Mouse (Mus musculus) left cerebral cortex, adult 6 months (tissue): ENCODE measurements around the gene Ganab. TPM values are rescaled to one million over a fixed set of nuclear protein-coding genes. Genes with fewer than 3 reads are reported as not detected.

Source experiments
- long read RNA-seq, 2 experiments: library from polyadenylated mRNA; unstranded; transcript quantifications; one replicate each; pipeline ENCODE4 v2.0.0; 2019 to 2020
- polyA plus RNA-seq: library from polyadenylated mRNA; unstranded; fragments of <200 nt; fragmentation: Nextera tagmentation; gene quantifications from 2 replicates; pipeline ENCODE4 v1.2.3, GENCODE M21; 2021

Ganab gene
- polyA plus RNA-seq = 15.2 and 19.0 TPM in 2 replicates
- long read RNA-seq, experiment 1, transcript Ganab-202 (24 exons, 3,788 nt) = major isoform, 23 of 58 reads
- long read RNA-seq, experiment 1, transcript Ganab-201 (25 exons, 3,860 nt) = minor isoform, 6 of 58 reads
- long read RNA-seq, experiment 1, partial matches to known transcripts = 18 of 58 reads
- long read RNA-seq, experiment 1, other reads (novel, unspliced or antisense) = 11 of 58 reads
- long read RNA-seq, experiment 2, partial matches to known transcripts = 18 of 23 reads
- long read RNA-seq, experiment 2, other reads (novel, unspliced or antisense) = 0 of 23 reads

GRCm38 (mm10) chr19:8897865-8898495 lies at the start of gene Ganab:
Gene Ganab (plus strand): TSS chr19:8898071.

GRCm38 (mm10) chr19:8850402-8850901 lies 47.4 kb upstream of the Ganab start, which contains the start of gene Lrrn4cl:
Gene Lrrn4cl (plus strand): TSS chr19:8850768.

DNA sequence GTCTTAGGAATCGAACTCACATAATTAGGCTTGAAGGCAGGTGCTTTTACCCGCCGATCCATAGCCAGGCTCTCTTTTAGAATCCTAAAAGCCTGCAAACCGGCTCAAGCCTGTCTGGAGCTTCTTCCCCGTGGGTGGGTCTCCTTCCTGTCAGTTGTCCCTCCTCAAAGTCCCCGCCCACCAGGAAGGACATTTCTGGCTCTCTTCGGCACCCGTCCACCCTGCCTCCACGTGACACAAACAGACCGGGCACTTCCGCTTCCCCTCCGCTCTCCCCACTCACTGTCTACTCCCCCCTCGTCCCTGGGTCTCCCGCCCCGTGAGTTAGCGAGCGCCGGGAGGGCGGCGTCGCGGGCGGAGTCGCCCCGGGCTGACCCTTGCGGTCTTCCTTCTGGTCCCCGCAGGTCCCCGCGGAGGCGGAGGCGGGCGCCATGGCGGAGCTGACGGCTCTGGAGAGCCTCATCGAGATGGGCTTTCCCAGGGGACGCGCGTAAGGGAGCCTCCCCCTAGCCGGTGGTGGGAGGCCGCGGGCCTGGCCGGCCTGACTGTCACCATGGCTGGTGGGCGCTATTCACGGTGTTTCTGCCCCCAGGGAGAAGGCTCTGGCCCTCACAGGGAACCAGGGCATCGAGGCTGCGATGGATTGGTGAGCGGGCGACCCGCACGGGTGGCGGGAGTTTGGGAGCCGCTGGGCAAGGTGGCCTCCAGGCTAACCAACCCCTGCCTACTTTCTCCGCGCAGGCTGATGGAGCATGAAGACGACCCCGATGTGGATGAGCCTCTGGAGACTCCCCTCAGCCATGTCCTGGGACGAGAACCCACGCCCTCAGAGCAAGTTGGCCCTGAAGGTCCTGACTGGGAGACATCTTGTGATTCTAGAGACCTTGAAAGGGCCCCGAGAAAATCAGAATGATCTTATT lies 26.3 kb upstream of the Ganab start, which contains the start of gene Ubxn1:
Ubxn1 (plus strand) TSS at position 230 of the 920 bp plus-strand sequence.

GRCm38 (mm10) chr19:8880311-8881033 lies 17.4 kb upstream of the Ganab start, which contains the start of gene Uqcc3:
Gene Uqcc3 (minus strand): TSS chr19:8880923.

DNA sequence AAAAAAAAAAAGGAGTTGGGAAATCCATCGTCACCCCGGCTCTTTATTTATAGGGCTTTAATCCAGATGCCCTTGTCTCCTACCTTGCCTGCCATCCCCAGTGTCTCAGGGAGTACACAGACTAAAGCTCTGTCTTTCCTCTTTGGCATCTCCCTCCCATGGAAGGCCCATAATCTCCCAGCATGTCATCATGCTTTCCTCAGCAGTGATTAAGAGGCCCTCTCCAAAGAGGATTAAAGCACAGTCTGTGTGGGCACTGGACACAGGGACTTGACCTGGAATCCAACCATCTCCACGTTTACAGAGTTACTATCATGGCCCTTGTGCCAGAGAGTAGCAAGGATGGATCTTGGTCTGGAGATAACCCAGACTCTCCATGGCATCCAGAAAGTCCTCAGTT lies 14.3 kb upstream of the Ganab start, which contains the start of the genes Lbhd1 and Gm49403:
Lbhd1 (plus strand) TSS at position 117 of the 400 bp plus-strand sequence.
Gm49403 (plus strand) TSS at position 315 of the 400 bp plus-strand sequence.

DNA sequence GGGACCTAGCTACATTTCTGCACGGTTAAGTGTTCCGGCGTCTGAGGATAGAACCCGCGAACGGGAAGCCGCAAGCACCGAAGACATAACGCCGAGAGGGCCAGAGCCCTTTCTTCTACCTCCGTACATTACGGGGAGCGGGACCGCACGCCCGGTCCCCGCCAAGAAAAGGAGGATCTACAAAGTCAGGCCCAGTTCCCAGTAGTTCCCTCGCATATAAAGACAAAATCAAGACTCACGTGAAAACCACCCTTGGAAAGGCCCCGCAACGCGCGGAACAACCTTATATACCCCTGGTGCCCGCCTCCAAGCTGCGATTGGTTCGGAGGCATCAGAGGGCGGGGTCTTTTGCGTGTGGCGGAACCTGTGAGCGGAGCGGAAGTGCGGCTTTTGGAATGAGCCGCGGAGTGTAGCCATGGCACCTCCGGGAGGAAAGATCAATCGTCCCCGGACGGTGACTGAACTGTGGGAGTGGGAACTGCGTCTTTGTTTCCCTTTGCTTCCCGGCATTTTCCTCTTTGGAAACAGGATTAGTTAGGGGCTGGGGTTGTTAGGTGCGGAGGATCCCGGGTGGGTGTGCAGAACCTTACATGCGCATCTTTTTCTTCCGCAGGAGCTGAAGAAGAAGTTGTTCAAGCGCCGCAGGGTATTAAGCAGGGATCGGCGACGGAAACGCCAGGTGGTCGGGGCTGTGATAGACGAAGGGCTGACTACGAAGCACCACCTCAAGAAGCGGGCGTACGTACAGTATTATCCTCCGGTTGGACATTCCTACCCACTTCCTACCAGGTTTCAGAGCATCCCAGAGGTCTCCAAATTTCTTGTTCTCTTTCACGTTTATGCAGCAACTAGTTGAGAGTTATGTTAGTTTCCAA lies 9.1 kb upstream of the Ganab start, which contains the start of the genes 1810009A15Rik and Gm49416:
1810009A15Rik (plus strand) TSS at position 343 of the 875 bp plus-strand sequence.
Gm49416 (plus strand) TSS at position 416 of the 875 bp plus-strand sequence.

DNA sequence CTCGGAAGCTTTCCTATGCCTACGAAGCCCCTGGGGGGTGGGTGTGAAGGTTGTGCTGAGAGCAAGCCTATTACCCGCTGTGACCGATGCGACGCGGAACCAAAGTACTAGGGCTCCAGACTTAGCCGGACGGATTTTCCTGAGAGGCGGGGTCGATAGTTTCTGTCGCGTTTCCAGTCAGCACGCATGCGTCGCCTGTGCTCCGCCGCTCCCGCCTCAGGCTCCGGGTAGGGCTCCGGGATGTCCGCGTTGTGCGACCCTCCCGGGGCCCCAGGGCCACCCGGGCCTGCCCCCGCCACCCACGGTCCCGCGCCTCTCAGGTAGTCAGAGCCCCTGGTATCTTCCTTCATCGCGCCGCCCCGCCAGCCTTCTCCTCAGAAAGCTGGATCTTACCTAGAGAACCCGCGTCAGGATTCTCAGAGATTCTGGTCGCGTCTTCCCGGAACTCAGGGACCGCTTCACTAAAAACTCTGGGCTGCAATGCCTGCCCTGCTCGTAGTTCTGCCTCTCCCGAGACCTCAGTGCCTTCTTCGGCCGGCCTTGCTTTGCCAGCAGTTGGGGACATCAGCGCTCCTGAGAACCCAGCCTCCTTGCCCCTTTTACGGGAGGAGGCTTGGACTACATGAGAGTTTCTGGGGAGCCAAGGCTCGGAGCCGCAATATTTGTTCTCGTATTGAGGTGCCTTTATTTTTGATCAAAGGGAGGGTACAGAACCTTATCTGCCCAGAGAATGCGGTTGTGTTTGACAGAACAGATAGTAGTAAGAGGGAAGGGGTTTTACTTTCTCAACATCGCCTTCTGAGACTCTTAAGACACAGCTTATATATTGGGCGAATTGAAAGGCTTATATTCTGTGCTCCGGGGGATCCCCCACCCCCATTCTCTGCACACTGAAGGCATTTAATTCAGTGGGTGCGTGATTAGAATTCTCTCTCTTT lies 4.8 kb upstream of the Ganab start, which contains the start of gene Ints5:
Ints5 (plus strand) TSS at position 177 of the 938 bp plus-strand sequence.

DNA sequence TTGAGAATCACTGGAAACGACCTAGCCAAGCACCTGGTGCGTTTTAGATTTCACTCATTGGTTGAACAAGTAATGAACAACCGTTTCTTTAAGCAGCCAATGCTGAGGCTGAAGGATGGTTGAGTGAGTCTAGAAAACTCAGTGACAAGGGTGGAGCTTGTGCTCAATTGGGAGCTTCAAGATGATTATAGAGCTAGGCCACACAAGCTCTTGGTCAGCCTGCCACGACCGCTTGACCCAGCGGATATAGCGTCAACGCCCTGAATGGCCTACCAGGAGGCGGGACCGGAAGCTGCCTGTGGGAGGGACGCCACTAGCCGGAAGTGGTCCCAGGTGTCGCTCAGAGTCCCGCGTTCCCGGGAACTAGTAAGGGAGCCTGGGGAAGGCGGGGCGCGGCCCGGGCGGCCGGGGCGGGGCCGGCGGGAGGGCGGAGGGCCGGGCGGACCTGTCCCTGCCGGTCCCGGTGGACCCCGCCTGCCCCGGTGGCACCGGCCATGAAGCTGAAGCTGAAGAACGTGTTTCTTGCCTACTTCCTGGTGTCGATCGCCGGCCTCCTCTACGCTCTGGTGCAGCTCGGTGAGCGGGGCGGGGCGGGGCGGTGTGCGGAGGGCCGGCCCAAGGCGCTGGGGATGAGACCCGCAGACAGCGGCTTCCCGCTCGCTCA lies 22.3 kb downstream of the Ganab start, which contains the start of gene B3gat3:
B3gat3 (plus strand) TSS at position 302 of the 664 bp plus-strand sequence.

DNA sequence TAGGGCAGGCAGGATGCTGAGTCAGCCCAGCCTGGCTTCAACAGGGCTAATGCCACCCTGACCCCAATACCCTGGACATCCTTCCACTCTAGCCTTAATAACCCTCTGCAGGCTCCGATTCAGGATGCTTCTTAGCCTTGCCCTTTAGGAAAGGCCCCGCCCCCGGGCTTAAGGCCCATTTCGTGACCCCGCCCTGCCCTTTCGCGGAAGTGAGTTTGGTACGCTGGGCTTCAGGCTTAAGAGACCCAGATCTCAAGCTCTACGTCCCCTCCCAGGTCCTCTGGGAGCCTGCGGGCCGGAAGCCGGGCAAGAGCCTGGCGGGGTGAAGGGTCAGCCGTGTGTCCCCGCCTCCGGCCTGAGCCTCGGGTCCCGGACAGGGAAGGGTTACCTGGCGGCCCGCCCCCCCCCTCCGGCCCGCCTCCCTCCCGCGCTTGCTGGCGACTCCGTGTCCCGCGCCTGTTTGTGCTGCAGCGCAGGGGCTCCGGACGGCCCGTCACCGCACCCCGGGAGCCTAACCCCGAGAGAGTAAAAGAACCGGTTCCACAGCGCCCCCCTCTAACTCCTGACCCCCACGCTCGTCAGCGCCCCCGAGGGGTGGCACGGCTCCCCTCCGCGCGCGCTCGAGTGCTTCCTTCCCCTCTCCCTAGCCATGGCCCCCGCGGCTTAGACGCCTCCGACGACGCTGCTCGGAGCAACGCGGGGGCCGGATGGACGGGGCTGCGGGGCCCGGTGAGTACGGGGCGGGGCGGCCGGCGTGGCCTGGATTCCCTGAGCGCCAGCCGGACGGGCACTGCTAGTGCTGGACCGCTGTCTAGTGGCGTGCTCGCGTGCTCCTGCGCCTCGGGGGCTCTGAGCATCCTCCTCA lies 31.6 kb downstream of the Ganab start, which contains the start of the genes Rom1 and Eml3:
Rom1 (minus strand) TSS at position 133 of the 865 bp plus-strand sequence.
Eml3 (plus strand) TSS at position 329 of the 865 bp plus-strand sequence.

GRCm38 (mm10) chr19:8941515-8942217 lies 43.8 kb downstream of the Ganab start, which contains the start of gene Mta2:
Gene Mta2 (plus strand): TSS chr19:8941875.

DNA sequence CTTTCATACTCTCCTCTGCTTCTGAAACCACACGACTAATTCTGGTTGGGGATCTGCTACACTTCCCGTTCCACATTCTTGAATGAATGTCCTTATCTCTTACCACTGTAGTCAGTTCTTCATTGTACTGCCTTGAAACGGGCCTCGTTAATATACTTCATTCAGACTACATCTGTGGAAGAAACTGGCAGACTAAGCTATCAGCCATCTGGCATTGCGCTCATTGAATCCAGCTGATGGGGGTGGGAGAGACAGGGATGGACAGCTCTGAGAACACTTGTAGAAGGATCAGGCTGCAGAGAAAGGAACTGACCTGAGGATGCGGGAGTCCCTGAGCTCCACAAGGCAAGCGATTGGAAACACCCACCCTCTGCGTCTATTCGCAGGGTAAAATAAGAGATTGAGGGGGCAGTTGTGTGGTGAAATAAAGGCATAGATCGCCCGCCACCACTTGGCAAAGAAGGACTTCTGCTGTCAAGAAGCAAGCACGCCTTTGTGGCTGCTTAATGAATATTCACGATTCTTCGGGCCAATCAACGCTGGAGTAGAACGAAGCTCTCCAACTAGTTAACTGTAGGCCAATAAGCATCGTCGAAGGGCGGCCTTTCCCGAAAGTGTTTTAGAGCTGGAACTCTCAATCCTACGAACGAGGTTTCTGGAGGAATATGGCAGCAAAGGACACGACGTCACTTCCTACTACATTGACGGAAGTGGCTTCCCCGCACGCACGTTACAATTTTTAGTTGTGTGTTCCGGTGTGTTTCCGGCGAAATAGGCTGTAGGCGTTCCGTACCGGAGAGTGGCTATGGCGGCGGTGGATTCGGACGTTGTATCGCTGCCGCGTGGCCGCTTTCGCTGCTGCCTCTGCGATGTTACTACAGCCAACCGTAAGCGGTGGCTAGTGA lies 55.5 kb downstream of the Ganab start, which contains the start of gene Tut1:
Tut1 (plus strand) TSS at position 713 of the 905 bp plus-strand sequence.

